Mouse (Mus musculus): Measurements from ENCODE around the gene Zfp318.

- TF ChIP-seq CTCF (IDR thresholded peaks at IDR 0.05; ENCODE audit: low read depth) (peak; percentile 74), EP300 (IDR thresholded peaks at IDR 0.05; ENCODE audit: low read depth) (no peak)
These were observed 74.3 kb downstream of the Zfp318 start for GRCm38 (mm10) chr17:46457791-46458190.

Measured in liver, embryonic 14.5 days (tissue).